Mouse (Mus musculus): Measurements from ENCODE around the gene Rps16.
"Not testable (repeated sequence)": the region's sequence is repeated elsewhere in the genome, so short reads cannot be mapped to it uniquely, and the experiment has no call there.

Rps16 gene

DNA sequence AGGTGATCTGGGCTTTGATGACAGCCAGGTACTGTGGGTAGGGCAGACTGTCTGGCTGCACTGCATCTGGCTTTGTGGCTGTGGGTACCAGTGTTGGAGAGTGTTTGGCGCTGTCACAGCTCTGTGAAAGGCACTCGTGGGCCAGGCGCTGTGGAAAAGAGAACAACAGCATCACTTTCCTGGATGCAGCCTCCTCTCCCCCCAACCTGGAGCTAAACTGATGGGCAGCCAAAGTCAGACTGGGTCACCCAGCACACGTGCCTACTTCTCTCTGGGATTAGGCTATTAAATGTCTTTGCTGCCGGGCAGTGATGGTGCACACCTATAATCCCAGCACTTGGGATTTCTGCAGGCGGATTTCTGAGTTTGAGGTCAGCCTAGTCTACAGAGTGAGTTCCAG, 36.4 kb downstream of the Rps16 start:
- not testable (repeated sequence) for DNase-seq (ENCODE audit: inconsistent ontology term)

DNA sequence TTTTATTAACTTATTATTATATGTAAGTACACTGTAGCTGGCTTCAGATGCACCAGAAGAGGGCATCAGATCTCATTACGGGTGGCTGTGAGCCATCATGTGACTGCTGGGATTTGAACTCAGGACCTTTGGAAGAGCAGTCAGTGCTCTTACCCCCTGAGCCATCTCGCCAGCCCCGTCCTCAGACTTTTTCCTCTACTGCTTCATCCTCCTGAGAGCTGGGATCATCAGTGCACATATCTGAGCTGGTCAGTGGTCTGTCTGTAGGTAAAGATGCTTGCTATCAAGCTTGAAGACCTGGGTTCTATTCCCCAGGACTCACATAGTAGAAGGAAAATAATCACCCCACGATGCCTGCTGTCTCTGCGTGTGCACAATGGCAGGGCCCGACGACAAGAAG, 36.9 kb downstream of the Rps16 start:
- not testable (repeated sequence) for DNase-seq (ENCODE audit: inconsistent ontology term)

GRCm38 (mm10) chr7:28390331-28390730, 39.9 kb downstream of the Rps16 start:
- DNase-seq (ENCODE audit: inconsistent ontology term): no peak

DNA sequence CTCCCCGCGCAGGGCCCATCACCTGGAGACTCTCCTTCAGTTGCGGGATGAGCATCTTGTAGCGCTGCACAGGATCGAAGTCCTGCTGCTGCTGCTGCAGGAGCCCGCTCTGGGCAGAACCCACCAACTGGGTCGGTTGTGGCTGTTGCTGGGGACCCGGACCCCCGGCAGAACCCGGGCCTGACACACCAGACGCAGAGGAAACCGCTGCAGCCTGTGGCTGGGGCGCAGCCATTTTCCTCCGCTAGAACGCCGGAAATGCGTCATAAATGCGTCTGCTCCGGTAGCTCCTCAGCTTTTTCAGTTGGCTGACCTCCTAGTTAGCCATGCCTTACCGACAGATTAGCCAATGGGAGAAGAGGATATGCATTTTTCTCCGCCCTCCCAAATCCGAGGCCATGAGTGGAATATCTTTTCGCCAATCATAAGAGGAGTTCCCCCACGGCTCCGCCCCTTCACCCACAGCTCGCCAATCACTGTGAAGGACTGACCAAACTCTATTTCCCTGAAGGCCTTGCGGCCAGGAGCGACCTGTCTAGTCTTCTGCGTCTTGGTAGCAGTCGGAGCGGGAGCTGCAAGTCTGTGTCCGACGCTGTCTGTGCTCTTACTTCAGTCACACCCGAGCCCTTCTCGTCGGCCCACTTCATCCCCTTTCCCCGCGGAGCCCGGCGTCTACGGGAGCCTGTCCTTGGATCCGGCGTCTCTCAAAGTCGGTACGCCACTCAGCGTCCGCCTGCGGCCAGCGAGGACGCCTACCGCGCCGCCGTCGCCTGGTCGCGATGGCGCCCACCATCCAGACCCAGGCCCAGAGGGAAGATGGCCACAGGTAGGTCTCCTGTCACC, 42.2 kb downstream of the Rps16 start, which contains the start of the genes Med29 and Paf1:
Gene Med29 (minus strand): TSS at position 280 of the 843 bp plus-strand sequence.
Gene Paf1 (plus strand): TSS at position 523 of the 843 bp plus-strand sequence.
- peak; percentile 100 for DNase-seq (ENCODE audit: inconsistent ontology term)

DNA sequence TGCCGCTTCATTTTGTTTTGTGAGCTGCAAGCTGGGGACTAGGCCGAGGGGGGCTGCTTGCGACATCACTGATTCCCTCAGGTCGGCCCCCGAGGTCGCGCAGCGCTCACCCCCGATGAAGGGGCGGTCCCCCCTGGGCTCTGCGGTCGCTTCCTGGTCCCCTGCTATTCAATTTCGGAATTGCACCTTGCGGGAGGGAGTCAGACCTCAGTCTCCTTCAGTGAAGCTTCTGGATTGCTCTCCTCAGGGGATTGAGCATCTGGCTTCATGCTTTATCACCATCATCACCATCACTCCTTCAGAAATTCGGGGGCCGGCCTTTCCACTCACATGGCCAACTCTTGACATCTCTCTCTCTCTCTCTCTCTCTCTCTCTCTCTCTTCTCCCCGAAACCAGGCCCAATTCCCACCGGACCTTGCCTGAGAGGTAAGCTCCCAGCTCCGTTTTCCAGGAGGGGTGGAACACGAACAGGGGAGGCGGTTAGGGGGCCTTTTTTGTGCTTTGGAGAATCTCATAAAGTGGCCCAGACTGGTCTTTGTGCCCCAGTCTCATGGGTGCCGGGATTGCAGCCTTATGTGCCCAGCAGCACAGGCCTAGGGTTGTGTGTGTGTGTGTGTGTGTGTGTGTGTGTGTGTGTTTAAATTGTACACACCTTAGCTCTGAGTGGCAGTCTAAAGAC, 43.0 kb downstream of the Rps16 start:
- no peak for DNase-seq (ENCODE audit: inconsistent ontology term)

- DNase-seq (ENCODE audit: inconsistent ontology term): no peak
Observed at GRCm38 (mm10) chr7:28395425-28395824, 45.0 kb downstream of the Rps16 start.

DNA sequence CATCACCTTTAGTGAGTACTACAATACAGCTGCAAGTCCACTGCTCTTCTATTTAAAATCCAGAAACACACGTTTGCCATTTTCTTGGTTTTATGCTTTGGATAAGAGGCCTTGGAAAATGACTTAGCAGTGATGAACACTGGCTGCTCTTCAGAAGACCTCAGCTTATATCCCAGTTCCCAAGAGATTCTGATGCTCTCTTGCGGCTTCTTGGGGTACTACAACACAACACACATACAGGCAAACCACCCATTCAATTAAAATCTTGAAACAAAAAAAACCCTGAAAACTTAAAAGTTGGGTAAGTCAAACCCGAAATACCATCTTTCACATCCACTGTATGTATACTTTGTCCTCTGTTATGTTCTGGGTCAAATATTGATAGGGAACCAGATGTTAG, 47.5 kb downstream of the Rps16 start:
- no peak for DNase-seq (ENCODE audit: inconsistent ontology term)

DNA sequence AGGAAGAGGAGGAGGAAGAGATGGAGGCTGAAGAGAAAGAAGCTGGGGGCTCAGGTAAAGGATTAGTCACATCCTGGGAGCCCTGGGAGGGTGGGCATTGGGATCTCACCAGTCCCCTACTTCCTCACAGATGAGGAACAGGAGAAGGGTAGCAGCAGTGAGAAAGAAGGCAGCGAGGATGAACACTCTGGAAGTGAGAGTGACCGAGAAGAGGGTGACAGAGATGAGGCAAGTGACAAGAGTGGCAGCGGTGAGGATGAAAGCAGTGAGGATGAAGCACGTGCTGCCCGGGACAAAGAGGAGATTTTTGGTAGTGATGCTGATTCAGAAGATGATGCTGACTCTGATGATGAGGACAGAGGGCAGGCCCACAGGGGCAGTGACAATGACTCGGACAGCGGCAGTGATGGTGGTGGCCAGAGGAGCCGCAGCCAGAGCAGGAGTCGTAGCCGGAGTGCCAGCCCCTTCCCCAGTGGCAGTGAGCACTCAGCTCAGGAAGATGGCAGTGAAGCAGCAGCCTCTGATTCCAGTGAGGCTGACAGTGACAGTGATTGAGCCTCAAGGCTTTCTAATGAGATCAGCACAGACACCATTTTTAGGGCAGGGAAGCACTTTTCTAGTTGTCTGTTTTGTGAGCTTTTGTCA, 48.4 kb downstream of the Rps16 start:
- no peak for DNase-seq (ENCODE audit: inconsistent ontology term)

- DNase-seq (ENCODE audit: inconsistent ontology term): no peak
Observed at GRCm38 (mm10) chr7:28401030-28401429, 50.6 kb downstream of the Rps16 start.

DNA sequence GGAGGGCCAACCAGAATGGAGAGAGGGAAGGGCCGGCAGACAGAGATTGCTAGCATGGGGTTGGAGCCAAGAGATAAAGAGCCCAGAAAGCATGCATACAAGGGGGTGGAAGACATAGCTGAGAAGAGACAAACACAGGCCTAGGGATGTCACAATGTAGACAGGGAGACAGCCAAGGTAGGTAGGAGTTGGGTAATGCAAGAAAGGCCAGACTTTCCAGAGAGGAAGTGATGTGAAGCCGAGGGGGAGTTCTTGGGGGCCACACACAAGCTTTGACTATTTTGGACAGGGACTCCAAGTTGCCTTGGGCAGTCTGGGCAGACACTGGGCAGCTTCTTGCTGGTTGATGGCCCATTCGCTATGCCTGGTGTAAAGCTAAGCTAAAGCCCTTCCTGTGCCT, 51.5 kb downstream of the Rps16 start:
- DNase-seq (ENCODE audit: inconsistent ontology term): no peak

Measured in Muller cell, postnatal 12 days (primary cell).